Mouse (Mus musculus) bone marrow, adult 2 months (tissue): Measurements from ENCODE around the gene Sec13. TPM values are rescaled to one million over a fixed set of nuclear protein-coding genes. Genes with fewer than 3 reads are reported as not detected.
"Not testable (repeated sequence)": the region's sequence is repeated elsewhere in the genome, so short reads cannot be mapped to it uniquely, and the experiment has no call there.

ENCODE experiments used
- H3K27ac ChIP-seq: fragments of 200-500 bp; 2 replicates; pipeline ENCODE4 v1.5.1; 2012; ENCODE audit warnings: low read depth, mild to moderate bottlenecking, control low read depth, inconsistent platforms, low read length; ENCODE audit not compliant: control insufficient read depth, poor library complexity, insufficient read depth
- H3K4me1 ChIP-seq: fragments of 200-500 bp; 2 replicates; pipeline ENCODE4 v1.6.1; 2011; ENCODE audit warnings: low read length; ENCODE audit not compliant: control insufficient read depth, insufficient read depth
- H3K4me3 ChIP-seq: fragments of 200-500 bp; replicated peaks from 2 replicates; pipeline ENCODE3; 2011; ENCODE audit warnings: mild to moderate bottlenecking, low read depth, low read length, control low read depth; ENCODE audit not compliant: control insufficient read depth
- CTCF ChIP-seq: fragments of 200-500 bp; IDR thresholded peaks from 2 replicates; pipeline ENCODE4 v1.5.1; 2011; ENCODE audit warnings: low read length, control low read depth; ENCODE audit not compliant: control insufficient read depth, insufficient read depth
- POLR2A ChIP-seq: fragments of 200-500 bp; IDR thresholded peaks from 2 replicates; pipeline ENCODE4 v1.6.1; 2011; ENCODE audit warnings: low read depth, mild to moderate bottlenecking, control low read depth, low read length, borderline replicate concordance; ENCODE audit not compliant: control insufficient read depth
- WGBS: fragments of 180-500 bp; shearing (Covaris S2); methylation state at CpG from one replicate; pipeline ENCODE4 v1.1.7; 2018; 5-methylcytosine and 5-hydroxymethylcytosine counted together
- polyA plus RNA-seq: library from polyadenylated mRNA; stranded (reverse); fragments of >200 nt; gene quantifications from 2 replicates; pipeline ENCODE4 v1.2.4, GENCODE M21; 2011; ENCODE audit warnings: low replicate concordance; ENCODE audit not compliant: missing spikeins, insufficient read depth, insufficient read length

The Sec13 gene
- polyA plus RNA-seq, 1 experiment: 56.3 TPM

DNA sequence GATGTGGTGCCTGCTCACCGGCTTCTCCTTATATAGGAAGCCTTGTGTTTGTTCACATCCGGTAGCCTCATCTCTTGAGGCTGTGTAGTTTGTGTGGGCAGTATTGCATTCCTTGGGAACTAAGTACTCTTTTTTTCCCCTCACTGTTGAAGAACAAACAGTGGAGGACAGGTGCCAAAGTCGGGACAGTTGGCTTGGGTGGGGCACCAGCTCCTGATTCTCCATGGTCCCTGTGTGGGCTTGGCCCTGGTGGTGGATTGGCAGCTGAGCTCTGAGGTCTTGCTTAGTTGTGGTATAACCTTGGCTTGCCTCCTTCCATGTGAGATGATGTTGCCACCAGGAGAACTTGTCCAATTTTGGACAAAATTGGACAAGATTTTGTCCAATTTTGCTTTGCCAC lies 20.7 kb downstream of the Sec13 start, which contains the start of gene Ghrl:
Ghrl (minus strand) TSS at position 3 of the 400 bp plus-strand sequence.
- Histone ChIP-seq H3K27ac (no peak within 1 kb of the TSS), H3K4me3 (no peak within 1 kb of the TSS), H3K4me1 (peaks cover 2% of the 10 kb centered on the region; the same call in 1 of the 2 replicates)
- TF ChIP-seq CTCF: no peak
- TF ChIP-seq POLR2A: no peak
- WGBS: 87% methylated on average over 3 of the region's 3 CpGs

DNA sequence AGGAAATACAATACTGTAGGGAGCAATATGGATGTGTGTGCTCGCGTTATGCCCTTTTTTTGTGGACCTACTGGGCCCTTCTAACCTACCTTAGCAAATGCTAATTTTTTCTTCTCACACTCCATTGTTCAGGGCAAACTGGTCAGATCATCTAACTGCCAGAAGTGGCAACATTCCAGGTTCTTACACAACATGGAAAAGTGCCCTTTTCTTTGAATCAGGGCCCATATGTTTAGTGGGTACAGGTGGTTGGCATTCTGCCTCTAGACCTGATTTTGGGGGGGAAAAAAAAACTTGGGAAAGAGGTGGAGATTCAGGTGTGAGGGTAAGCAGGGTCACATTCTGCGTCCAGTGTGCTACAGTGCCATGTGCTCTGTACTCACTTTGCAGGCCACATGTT lies 23.0 kb downstream of the Sec13 start:
- 86% methylated on average over 3 of the region's 3 CpGs for WGBS
- Histone ChIP-seq H3K27ac (no peak overlapping the region), H3K4me1 (peaks cover 5% of the 10 kb centered on the region; the same call in 1 of the 2 replicates), H3K4me3 (no peak overlapping the region)
- TF ChIP-seq CTCF: no peak
- TF ChIP-seq POLR2A: no peak

DNA sequence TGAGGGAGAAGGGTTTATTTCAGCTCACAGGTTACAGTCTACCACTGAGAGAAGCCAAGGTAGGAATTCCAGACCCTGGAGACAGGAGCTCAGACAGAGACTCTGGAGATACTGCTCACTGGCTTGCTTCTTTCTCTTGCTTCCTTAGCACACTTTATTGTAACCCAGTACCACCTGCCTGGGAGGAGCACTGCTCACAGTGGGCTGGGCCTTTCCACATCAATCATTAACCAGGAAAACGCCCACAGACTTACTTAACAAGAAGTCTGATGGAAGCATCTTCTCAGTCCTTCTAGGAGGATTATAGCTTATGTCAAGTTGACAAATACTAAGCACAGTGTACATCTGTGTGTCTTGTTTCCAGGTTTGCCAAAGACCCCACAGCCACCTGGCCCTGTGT lies 25.7 kb downstream of the Sec13 start:
- H3K4me1 ChIP-seq: peaks cover 5% of the 10 kb centered on the region; the same call in 1 of the 2 replicates
- no peak overlapping the region for H3K4me3 ChIP-seq
- WGBS: 67% methylated on average over 1 of the region's 1 CpGs
- peak overlapping the region; percentile 37; the same call in 1 of the 2 replicates for H3K27ac ChIP-seq
- TF ChIP-seq CTCF (no peak), POLR2A (no peak)

DNA sequence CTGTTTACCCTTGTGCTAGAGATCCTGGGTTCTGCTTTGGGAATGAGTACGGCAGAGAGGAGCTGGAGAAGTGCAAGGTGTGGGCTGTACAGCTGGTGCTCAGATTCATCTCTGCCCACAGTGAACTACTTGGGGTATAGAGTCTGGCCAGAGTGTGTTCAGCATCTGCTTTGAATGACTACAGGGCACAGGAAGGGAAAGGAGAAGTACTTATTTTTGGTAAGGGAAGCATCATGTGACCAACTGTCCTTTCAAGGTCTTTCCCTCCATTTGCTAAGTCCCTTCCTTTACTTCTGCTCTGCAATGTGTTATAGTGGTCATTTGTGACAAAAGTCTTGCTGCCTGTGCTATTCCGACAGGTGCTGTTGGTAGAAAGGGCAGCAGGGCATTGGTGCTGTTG lies 26.3 kb downstream of the Sec13 start:
- Histone ChIP-seq H3K4me1 (peaks cover 5% of the 10 kb centered on the region; the same call in 1 of the 2 replicates), H3K27ac (peak overlapping the region; percentile 60; the same call in 1 of the 2 replicates), H3K4me3 (no peak overlapping the region)
- TF ChIP-seq CTCF (no peak), POLR2A (no peak)
- WGBS: 23% methylated on average over 2 of the region's 2 CpGs

DNA sequence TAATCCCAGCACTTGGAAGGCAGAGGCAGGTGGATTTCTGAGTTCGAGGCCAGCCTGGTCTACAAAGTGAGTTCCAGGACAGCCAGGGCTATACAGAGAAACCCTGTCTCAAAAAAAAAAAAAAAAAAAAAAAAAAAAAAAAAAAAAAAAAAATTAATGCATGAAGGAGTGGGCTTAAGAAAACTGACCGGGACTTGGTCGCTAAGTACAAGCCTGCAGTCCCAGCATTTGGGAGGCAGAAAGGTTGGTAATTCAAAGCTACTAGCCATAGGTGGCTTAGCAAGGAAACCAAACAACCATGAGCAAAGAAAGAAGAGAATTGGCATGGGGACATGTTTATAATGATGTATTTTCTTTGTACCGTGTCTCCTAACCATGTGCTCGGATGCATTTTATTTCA lies 27.2 kb downstream of the Sec13 start:
- not testable (repeated sequence) for H3K27ac ChIP-seq
- WGBS: 82% methylated on average over 5 of the region's 5 CpGs

DNA sequence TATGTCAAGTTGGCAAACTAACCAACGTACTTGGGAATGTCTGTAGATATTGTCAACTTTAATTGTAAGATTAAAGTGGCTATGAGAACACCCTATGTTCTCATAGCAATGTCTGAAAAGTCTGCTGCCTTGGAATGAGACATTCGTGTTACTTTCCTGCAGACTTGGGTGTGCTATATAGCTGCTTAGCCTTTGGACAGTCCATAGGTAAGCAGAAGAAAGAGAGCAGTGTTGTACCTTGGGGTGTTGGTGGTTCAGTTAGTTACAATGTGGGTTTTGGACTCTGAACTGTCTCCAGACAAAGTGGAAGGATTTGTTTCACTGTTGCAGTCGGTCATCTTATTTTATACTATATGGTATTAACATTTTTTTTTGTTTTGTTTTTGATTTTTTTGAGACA lies 27.8 kb downstream of the Sec13 start:
- TF ChIP-seq POLR2A (no peak), CTCF (no peak)
- no peak overlapping the region for H3K27ac ChIP-seq
- WGBS: 88% methylated on average over 3 of the region's 3 CpGs
- H3K4me1 ChIP-seq: peaks cover 3% of the 10 kb centered on the region; the same call in 1 of the 2 replicates
- H3K4me3 ChIP-seq: no peak overlapping the region

More for the DNA sequence above, 27.2 kb downstream of the Sec13 start:
- not testable (repeated sequence) for H3K4me1 ChIP-seq, H3K4me3 ChIP-seq

DNA sequence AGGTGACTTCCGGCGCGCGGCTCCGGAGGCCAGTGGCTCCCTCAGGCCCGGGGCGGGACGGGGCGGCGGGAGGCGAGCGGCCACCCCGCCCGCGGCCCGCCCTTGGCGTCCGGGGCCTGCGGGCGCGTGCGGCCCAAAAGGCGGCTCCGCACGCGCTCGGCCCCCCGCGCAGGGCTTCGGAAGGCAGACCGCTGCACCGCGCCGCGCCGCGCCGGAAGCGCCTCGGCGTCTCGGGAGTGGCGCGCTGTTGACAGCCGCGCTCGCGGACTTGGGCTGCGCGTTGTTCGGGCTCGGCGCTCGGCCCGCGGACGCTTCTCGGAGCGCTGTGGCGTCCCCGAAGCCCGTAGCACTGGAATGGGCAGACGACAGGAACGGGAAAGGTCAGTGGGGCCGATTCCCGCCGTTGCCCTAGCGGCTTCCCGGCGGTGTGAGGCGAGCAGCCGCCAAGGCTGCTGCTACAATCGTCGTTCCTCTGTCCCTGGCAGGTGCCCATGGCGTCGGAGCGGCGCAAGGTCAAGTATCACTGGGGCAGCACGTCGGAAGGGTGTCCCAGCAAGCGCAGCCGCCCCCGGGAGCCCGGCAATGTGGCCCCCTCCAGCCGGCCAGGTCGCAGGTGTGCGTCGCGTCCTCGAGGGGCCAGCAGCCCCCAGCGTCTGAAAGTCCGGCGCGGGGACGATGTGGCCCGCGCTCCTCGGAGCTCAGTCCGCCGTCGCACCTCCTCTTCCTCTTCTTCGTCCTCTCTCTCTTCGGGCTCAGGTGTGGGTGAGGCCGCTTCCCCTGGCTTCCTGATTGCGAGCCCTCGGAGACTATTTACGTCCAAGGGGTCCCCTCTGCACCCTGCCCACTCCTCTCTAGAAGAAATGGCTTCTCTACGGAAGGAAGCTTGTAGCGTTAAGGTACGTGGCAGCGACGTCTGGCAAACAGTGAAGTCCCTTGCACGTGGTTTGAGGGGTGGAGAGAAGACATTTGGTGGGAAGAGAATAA lies 43.0 kb downstream of the Sec13 start:
- TF ChIP-seq POLR2A (no peak), CTCF (no peak)
- H3K27ac ChIP-seq: peak overlapping the region; percentile 99
- H3K4me1 ChIP-seq: peaks cover 5% of the 10 kb centered on the region
- H3K4me3 ChIP-seq: peak overlapping the region; percentile 97
- under 1% methylated on average over 98 of the region's 113 CpGs for WGBS

DNA sequence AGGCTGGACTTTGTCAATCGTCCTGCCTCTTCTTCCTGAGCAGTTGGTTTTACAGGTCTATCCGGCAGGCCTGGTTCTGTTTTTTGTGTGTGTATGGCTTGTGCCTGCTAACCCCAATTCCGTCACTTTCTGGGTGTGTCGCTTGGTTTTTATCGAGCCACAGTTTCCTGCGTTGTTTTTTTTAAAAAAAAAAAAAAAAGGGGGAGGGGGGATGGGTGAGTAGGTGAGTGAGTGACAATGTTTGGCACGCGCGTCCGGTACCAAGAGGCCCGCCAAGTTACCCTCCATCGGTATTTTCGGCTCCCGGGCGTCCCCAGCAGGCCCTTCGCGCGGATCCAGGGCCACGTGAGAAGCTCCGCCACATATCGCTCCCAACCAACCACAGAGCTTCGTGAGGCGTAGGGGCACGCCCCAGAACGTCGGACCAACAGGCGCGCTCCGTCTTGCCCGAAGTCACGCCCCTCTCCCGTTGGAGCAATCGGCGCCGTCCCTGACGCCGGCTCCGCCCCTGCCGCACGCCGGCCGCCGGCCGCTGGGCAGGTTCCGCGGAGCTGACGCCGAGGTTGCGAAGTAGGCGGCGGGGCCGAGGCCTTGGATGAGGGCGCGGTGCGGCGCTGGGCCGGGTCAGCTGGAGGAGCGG lies 43.8 kb downstream of the Sec13 start, which contains the start of gene Tatdn2:
Tatdn2 (plus strand) TSS at position 469 of the 640 bp plus-strand sequence.
- under 1% methylated on average over 58 of the region's 58 CpGs for WGBS
- Histone ChIP-seq H3K4me1 (peaks cover 6% of the 10 kb centered on the region), H3K4me3 (peak within 1 kb of the TSS; percentile 97), H3K27ac (peak within 1 kb of the TSS; percentile 99)
- TF ChIP-seq CTCF: no peak
- TF ChIP-seq POLR2A: peak; percentile 91; the same call in 1 of the 2 replicates

DNA sequence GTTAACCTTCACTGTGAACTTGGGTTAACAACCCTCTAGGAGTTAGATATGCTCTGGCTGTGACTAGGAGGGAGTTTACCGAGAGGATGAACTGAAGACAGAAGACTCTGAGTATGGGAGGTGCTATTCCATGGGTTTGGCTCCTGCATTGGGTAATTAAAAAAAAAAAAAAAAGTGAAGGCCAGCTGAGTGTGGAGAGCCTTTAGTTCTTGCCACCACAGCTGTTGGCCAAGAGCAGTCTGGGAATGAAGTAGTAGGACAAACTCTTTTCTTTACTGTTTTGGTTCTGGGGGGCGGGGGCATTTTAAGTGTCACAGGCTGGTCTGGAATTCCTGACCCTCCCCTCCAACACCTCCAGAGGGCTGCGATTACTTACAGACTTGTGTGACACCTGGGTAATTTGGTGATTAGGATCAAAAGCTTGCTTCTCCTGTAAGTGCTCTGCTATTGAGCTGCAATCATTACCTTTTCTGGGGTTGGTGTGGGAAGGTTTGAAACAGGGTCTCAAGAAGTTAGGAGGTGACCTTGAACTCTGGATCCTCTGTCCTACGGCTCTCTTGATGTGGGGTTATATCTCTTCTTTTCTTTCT lies 44.7 kb downstream of the Sec13 start:
- Histone ChIP-seq H3K4me1 (peaks cover 8% of the 10 kb centered on the region), H3K4me3 (no peak overlapping the region), H3K27ac (peak overlapping the region; percentile 99)
- WGBS: 50% methylated on average over 4 of the region's 4 CpGs
- TF ChIP-seq CTCF (no peak), POLR2A (no peak)
